Mouse (Mus musculus) lung, embryonic 14.5 days (tissue): ENCODE measurements around the gene Ryr1. TPM values are rescaled to one million over a fixed set of nuclear protein-coding genes. Genes with fewer than 3 reads are reported as not detected.

Experiments used
- ATAC-seq: fragments of 200-750 bp; cut with Nextera tagmentation; 2 replicates; pipeline ENCODE4 v1.8.0; 2017; ENCODE audit warnings: mild to moderate bottlenecking, moderate TSS enrichment, moderate library complexity; ENCODE audit not compliant: insufficient read depth
- DNase-seq: peaks from one replicate; pipeline ENCODE4 v3.0.0-alpha.2; 2015
- H3K27ac ChIP-seq: fragments of 300-500 bp; sonication (generic); 2 replicates; pipeline ENCODE4 v1.5.1; 2014; ENCODE audit warnings: low read depth, mild to moderate bottlenecking, moderate library complexity
- H3K27me3 ChIP-seq: fragments of 300-500 bp; sonication (generic); 2 replicates; pipeline ENCODE4 v1.6.1; 2014; ENCODE audit warnings: low read length, control low read depth; ENCODE audit not compliant: insufficient read depth
- H3K36me3 ChIP-seq: fragments of 300-500 bp; sonication (generic); 2 replicates; pipeline ENCODE4 v1.6.1; 2014; ENCODE audit warnings: control low read depth; ENCODE audit not compliant: insufficient read depth
- H3K4me1 ChIP-seq: fragments of 300-500 bp; sonication (generic); 2 replicates; pipeline ENCODE4 v1.6.1; 2014; ENCODE audit warnings: antibody characterized with exemption, control low read depth; ENCODE audit not compliant: insufficient read depth
- H3K4me2 ChIP-seq: fragments of 300-500 bp; sonication (generic); 2 replicates; pipeline ENCODE4 v1.6.1; 2014; ENCODE audit warnings: mild to moderate bottlenecking
- H3K4me3 ChIP-seq: fragments of 300-500 bp; sonication (generic); 2 replicates; pipeline ENCODE4 v1.5.1; 2014; ENCODE audit warnings: low read depth, low read length
- H3K9ac ChIP-seq: fragments of 300-500 bp; sonication (generic); 2 replicates; pipeline ENCODE4 v1.6.1; 2014
- H3K9me3 ChIP-seq: fragments of 300-500 bp; sonication (generic); 2 replicates; pipeline ENCODE4 v1.6.1; 2016; ENCODE audit warnings: low read depth, low read length, control low read depth
- CTCF ChIP-seq: IDR thresholded peaks from 2 replicates; pipeline ENCODE4 v1.5.1; 2016; ENCODE audit warnings: antibody characterized with exemption, low read depth
- WGBS: fragments of 180-500 bp; shearing (Covaris S2); extraction: QIAGEN DNeasy Blood & Tissue Kit; methylation state at CpG from one replicate; pipeline ENCODE4 v1.1.7; 2014; 5-methylcytosine and 5-hydroxymethylcytosine counted together
- polyA plus RNA-seq: library from polyadenylated mRNA; unstranded; fragments of >200 nt; fragmentation: Nextera tagmentation; extraction: Ambion mirVana; gene quantifications from 2 replicates; pipeline ENCODE4 v1.2.1, GENCODE M21; 2014

The Ryr1 gene
- polyA plus RNA-seq, 1 experiment from 2014 or later: 0.45 TPM

- Histone ChIP-seq H3K27me3 (no peaks in the 10 kb centered on the region), H3K4me3 (no peak overlapping the region), H3K9me3 (no peaks in the 10 kb centered on the region), H3K36me3 (no peaks in the 10 kb centered on the region), H3K4me2 (no peak overlapping the region), H3K9ac (no peak overlapping the region), H3K4me1 (no peaks in the 10 kb centered on the region), H3K27ac (no peak overlapping the region)
- peak; percentile 72 for TF ChIP-seq CTCF
- WGBS: 13% methylated on average over 7 of the region's 7 CpGs
- ATAC-seq (no peak), DNase-seq (peak; percentile 71)
Observed at GRCm38 (mm10) chr7:29126173-29126915, 1.4 kb upstream of the Ryr1 start.

DNA sequence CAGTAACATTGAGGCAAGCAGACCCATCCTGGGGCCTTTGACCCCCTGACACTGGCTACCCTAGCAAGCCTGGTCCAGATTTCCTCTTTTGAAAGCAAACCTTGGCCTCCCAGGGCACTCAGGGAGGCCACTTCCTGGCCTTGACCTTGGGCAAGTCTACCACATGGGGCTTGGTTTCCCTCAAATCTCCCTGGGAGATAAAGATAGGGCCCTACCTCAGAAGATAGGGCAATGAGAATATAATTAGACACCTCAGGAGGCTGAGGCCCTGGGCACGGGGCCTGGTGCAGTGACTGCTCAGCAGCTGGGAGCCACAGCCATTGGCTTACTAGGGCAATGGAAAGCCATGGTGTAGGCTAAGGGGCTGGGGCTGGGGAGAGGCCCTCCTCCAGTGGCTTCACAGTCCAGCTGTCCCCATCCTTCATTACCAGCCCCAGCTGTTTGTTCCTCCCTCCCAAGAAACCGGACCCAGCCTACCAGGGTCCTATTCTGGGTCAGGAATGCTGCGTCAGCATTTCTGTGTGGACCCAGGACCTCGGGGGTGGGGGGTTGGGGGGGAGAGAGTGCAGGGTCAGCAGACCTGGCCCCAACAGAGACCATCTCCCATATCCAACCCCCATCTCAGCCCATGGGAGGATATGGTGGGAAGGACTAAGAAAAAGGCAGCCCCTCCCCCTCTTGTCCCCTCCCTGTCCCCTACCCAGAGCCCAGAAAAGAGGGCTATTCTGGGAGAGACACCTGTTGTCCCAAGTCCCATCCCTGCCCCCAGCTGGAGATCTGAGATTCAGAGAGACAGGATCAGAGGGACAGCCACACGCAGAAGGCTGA is 1.2 kb downstream of the Ryr1 start:
- Histone ChIP-seq H3K9me3 (no peaks in the 10 kb centered on the region), H3K4me2 (no peak overlapping the region; the same call in 1 of the 2 replicates), H3K9ac (no peak overlapping the region), H3K27ac (no peak overlapping the region), H3K4me1 (no peaks in the 10 kb centered on the region), H3K36me3 (no peaks in the 10 kb centered on the region), H3K27me3 (no peaks in the 10 kb centered on the region), H3K4me3 (no peak overlapping the region)
- WGBS: 44% methylated on average over 5 of the region's 5 CpGs
- DNase-seq (no peak), ATAC-seq (peak; percentile 29; the same call in 1 of the 2 replicates)
- no peak for TF ChIP-seq CTCF

DNA sequence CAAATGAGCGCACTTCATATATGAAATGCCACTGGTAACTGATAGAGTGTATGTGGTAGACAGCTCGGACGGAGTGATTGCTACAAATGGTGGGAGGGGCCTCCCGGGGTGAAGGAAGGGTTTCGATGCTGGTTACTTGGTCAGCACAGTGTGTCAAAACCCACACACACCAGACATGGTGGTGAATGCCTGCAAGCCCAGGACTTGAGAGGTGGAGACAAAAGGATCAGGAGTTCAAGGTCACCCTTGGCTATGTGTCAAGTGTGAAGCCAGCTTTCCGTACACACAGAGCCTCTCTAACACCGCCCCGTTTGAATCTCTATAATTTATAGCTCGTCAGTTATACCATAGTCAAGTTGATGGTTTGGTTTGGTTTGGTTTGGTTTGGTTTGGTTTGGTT is 2.2 kb downstream of the Ryr1 start:
- no peaks in the 10 kb centered on the region for H3K4me1 ChIP-seq
- DNase-seq: no peak
- WGBS: 87% methylated on average over 9 of the region's 9 CpGs
- no peak for TF ChIP-seq CTCF
- no peak overlapping the region for H3K27ac ChIP-seq
- no peaks in the 10 kb centered on the region for H3K27me3 ChIP-seq
- no peak overlapping the region for H3K4me2 ChIP-seq
- no peaks in the 10 kb centered on the region for H3K9me3 ChIP-seq
- no peak overlapping the region for H3K4me3 ChIP-seq
- H3K36me3 ChIP-seq: no peaks in the 10 kb centered on the region
- ATAC-seq: no peak
- H3K9ac ChIP-seq: no peak overlapping the region

- DNase-seq (no peak), ATAC-seq (no peak)
- H3K9ac ChIP-seq: no peak overlapping the region
- no peak overlapping the region for H3K27ac ChIP-seq
- no peak overlapping the region for H3K4me3 ChIP-seq
- no peak overlapping the region for H3K4me2 ChIP-seq
- H3K36me3 ChIP-seq: no peaks in the 10 kb centered on the region
- H3K4me1 ChIP-seq: no peaks in the 10 kb centered on the region
- H3K9me3 ChIP-seq: no peaks in the 10 kb centered on the region
- no peaks in the 10 kb centered on the region for H3K27me3 ChIP-seq
- no peak for TF ChIP-seq CTCF
- WGBS: 72% methylated on average over 1 of the region's 1 CpGs
Observed at GRCm38 (mm10) chr7:29119526-29119925, 5.5 kb downstream of the Ryr1 start.

DNA sequence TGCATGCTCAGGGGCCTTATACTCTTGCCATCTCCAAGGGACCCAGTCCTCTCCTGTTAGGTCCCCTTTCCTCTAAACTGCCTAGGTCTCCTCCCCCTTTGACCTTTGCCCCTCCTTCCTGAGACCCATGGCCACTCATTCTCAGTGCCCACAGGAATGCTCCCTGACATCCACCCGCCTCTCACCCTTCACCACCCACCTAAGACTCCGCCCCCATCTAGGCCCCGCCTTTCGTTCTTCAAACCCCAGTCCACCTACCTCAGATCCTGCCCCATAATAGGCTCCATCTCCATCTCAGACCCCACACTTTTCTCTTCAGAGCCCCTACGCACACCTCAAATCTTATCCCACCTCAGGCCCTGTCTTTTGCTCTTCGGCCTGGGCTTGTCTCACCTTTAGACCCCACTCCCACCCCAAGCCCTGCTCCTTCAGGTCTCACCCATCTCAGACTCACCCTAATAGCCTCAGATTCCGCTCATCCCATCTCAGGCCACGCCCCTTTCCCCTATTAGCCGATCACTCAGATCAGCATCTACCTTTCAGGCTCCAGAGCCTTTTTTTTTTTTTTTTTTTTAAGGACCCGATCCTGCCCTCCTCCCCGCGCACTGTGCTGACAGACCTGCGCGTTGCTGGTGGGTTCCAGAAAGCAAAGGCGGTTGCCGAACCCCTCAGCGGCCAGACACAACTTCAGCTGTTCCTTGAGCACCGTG is 6.7 kb downstream of the Ryr1 start:
- Histone ChIP-seq H3K4me2 (no peak overlapping the region), H3K27ac (no peak overlapping the region), H3K36me3 (no peaks in the 10 kb centered on the region), H3K4me1 (no peaks in the 10 kb centered on the region), H3K4me3 (no peak overlapping the region), H3K27me3 (no peaks in the 10 kb centered on the region), H3K9me3 (no peaks in the 10 kb centered on the region), H3K9ac (no peak overlapping the region)
- DNase-seq: no peak
- WGBS: 19% methylated on average over 18 of the region's 18 CpGs
- no peak for ATAC-seq
- no peak for TF ChIP-seq CTCF

DNA sequence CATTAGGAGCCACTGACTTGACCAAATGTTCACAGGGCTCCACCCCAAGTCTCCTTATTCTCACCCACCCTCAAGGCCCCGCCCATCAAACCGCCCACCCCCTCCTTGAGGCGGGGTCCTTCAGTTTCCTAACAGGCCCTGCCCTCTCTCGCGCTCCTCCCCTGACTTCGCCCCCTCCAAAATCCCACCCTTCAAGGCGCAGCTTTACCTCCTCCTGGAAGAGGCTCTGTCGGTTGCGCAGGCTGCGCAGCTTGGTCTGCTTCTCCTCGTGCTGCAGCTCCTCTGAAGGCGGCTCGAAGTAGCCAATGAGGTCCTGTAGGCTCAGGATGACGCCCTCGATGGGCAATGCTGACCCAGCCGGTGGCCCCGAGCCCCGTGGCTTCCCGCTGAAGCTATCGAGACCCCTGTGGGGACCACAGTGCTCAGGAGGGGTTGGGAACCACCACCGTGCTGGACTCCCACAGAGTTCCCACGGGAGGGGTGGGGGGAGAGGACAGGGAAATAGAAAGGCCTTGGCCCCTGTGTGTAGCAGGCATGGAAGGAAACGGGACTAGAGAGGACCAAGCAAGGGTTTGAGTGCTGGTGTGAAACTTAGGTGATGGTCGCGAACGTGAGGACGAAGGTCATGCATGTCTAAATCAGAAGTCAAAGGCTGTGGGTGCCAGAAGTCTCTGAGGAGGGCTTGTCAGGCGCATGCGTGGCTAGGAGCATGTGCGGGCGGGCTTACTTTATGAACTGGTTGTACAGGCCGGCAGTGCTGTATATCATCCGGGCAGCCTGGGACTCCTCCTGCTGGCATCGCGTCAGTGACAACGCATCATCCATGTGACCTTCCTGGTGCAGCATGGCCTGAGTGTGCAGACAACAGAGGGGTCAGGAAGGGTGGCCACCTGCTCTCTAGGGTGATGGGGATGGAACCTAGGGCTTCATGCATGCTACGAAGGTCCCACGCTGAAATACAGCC is 15.7 kb downstream of the Ryr1 start:
- ATAC-seq (peak; percentile 77), DNase-seq (peak; percentile 62)
- no peak for TF ChIP-seq CTCF
- peak overlapping the region; percentile 27; the same call in 1 of the 2 replicates for H3K9ac ChIP-seq
- H3K4me3 ChIP-seq: peak overlapping the region; percentile 5; the same call in 1 of the 2 replicates
- no peaks in the 10 kb centered on the region for H3K27me3 ChIP-seq
- 24% methylated on average over 38 of the region's 38 CpGs for WGBS
- no peaks in the 10 kb centered on the region for H3K9me3 ChIP-seq
- no peak overlapping the region for H3K27ac ChIP-seq
- H3K4me2 ChIP-seq: peak overlapping the region; percentile 57
- H3K36me3 ChIP-seq: no peaks in the 10 kb centered on the region
- H3K4me1 ChIP-seq: no peaks in the 10 kb centered on the region
